Mouse (Mus musculus): ENCODE results near the gene Mettl23.

DNA sequence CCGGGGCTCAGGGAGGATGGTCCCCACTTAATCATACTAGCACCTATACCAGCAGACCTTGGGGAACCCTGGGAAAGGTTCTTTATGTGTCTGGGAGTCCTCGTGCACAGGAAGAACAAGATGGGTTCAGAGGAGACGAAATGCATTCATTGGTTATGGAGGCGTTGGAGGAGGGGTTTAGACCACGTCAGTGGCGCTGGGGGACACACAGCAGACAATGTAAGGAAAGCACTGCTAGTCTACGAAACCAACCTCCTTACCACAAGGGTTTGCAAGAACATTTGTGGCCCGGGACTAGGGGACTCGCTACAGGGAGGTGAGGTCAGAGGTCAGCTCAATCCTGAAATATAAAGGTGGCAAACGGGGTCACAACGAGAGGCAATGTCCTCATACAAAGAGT lies 32.5 kb upstream of the Mettl23 start:
- TF ChIP-seq POLR2A (IDR thresholded peaks at IDR 0.05; ENCODE audit: insufficient read depth, low read length) (no peak), EP300 (IDR thresholded peaks at IDR 0.05; ENCODE audit: insufficient read depth, low read depth, low read length) (no peak)
